Mouse (Mus musculus) stomach, postnatal 0 days (tissue): ENCODE measurements at regions not wholly inside any gene's neighbourhood (a gene's known extent, or its start where the extent isn't known, plus 50 kb on each side); places are given as distances from the start of the nearest gene placed in this dataset.

Experiments used
- CTCF ChIP-seq: IDR thresholded peaks from 2 replicates; pipeline ENCODE4 v1.5.1; 2016; ENCODE audit warnings: antibody characterized with exemption, low read depth, mild to moderate bottlenecking, moderate library complexity
- EP300 ChIP-seq: optimal IDR thresholded peaks from 2 replicates; pipeline ENCODE3; 2016; ENCODE audit warnings: antibody characterized with exemption

- TF ChIP-seq CTCF (no peak), EP300 (no peak)
These were observed 76.9 kb upstream of the Plekhg1 start for GRCm38 (mm10) chr10:3663296-3663695.
